Mouse (Mus musculus) layer of hippocampus, postnatal 14 days (tissue): ENCODE results near the gene Lnx1. TPM values are rescaled to one million over a fixed set of nuclear protein-coding genes. Genes with fewer than 3 reads are reported as not detected.

Experiments used
- DNase-seq, 2 experiments: peaks; one replicate each; pipeline ENCODE4 v3.0.0; 2021 to 2022; ENCODE audit warnings: low spot score in 2 of 2, mixed read lengths in 1 of 2
- long read RNA-seq, 2 experiments: library from polyadenylated mRNA; stranded (forward); transcript quantifications; one replicate each; pipeline ENCODE4 v2.0.0; 2021
- total RNA-seq, 2 experiments: library from RNA; stranded (reverse); gene quantifications; 2 replicates each; pipeline ENCODE4 v1.2.3; 2021

Gene Lnx1
- 10 to 100 TPM; 19.0 to 22.4 TPM for total RNA-seq
- long read RNA-seq, experiment 1, transcript Lnx1-205 (10 exons, 2,259 nt): major isoform, 14 of 30 reads
- long read RNA-seq, experiment 1, partial matches to known transcripts: 4 of 30 reads
- long read RNA-seq, experiment 1, other reads (novel, unspliced or antisense): 11 of 30 reads
- long read RNA-seq, experiment 2, transcript Lnx1-205 (10 exons, 2,259 nt): major isoform, 18 of 29 reads
- long read RNA-seq, experiment 2, partial matches to known transcripts: 2 of 29 reads
- long read RNA-seq, experiment 2, other reads (novel, unspliced or antisense): 9 of 29 reads

DNA sequence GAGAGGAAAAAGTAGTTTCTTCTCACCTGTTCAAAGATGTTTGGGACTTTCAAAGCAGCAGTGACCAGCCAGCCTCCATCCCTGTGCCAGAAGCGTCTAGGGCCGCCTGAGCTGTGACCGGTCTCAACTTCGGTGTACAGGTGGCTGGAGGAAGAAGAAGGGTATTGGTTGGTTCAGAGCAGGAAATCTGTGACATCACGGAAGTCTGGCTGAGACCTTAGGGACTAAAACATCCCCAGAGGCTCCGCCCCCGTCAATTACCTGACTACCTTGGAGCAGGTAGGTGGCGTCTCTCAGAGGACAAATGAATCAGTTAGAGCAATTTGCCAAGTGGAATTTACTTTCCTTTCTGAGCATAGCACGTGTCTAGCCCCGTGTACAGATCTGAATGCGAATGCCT lies at the start of gene Lnx1:
Lnx1 (minus strand) TSS at position 147 of the 400 bp plus-strand sequence.
- DNase-seq: no peak

GRCm38 (mm10) chr5:74750501-74750900 lies 47.8 kb upstream of the Lnx1 start:
- no peak for DNase-seq

- no peak for DNase-seq
Observed at GRCm38 (mm10) chr5:74747476-74747875, 44.8 kb upstream of the Lnx1 start.

DNA sequence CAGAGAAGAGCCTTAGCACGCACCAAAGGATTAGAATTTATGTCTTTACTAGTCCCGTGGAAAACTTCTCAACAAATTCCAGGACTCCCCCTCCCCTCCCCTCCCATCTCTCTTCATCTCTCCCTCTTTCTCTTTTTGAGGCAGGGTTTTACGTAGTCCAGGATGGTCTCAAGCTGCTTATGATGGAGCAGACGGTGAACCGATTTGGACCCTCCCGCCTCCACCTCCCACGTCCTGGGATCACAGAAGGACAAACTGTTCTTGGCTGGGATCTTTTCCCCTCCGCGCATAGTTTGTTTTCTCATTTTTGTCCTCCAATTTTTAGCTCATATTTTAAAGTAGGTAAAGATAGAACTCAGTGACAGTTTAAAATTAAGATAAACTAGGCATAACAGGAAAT lies 38.2 kb upstream of the Lnx1 start:
- peak in 1 of 2 experiments; percentile 24 for DNase-seq

DNA sequence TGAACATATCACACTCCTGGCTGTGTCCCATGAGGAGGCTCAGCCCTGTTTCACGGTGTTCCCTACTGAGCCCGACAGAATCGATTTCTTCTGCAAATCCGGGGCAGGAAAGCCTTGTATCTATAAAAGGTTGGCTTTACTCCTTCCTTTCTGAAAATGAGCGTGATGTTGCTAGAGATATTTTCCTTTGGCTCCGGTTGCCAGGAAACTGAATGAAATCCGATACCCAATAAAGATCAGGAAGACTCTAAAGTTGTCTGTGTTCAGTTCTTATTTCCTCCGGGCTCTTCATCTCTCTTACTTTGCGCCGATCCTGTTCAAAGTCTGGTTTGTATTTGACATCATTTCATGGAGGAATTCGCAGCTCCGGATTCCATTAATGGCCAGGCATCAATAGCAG lies 36.7 kb upstream of the Lnx1 start:
- peak in 1 of 2 experiments; percentile 12 for DNase-seq

- DNase-seq: no peak
Observed at GRCm38 (mm10) chr5:74738312-74738711, 35.6 kb upstream of the Lnx1 start.

- no peak for DNase-seq
Observed at GRCm38 (mm10) chr5:74733885-74734558, 31.3 kb upstream of the Lnx1 start.

DNA sequence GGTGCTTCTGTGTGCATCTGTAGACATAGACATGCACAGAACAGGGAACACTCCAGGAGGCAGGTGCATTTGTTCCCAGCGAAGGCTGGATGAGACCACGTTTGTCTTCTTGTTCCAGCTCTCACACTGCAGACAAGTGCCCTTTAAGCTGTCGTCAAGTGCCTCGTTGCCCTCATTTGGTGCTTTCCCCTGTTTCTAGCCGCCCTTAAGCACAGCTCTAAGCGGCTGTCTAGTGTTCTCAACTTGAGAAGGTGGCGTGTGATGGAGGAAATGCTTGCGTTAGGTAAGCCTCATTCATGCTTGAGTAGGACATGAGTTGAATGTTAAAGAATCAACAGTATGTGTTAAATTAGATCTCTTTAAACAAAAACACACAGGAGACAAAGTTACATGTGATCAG lies 29.9 kb upstream of the Lnx1 start:
- no peak for DNase-seq

- DNase-seq: no peak
Observed at GRCm38 (mm10) chr5:74730601-74731000, 27.9 kb upstream of the Lnx1 start.

- DNase-seq: no peak
Observed at GRCm38 (mm10) chr5:74729567-74729966, 26.9 kb upstream of the Lnx1 start.

GRCm38 (mm10) chr5:74728186-74728585 lies 25.5 kb upstream of the Lnx1 start:
- no peak for DNase-seq

- no peak for DNase-seq
Observed at GRCm38 (mm10) chr5:74727319-74727718, 24.6 kb upstream of the Lnx1 start.

GRCm38 (mm10) chr5:74725541-74725940 lies 22.8 kb upstream of the Lnx1 start:
- no peak for DNase-seq

DNA sequence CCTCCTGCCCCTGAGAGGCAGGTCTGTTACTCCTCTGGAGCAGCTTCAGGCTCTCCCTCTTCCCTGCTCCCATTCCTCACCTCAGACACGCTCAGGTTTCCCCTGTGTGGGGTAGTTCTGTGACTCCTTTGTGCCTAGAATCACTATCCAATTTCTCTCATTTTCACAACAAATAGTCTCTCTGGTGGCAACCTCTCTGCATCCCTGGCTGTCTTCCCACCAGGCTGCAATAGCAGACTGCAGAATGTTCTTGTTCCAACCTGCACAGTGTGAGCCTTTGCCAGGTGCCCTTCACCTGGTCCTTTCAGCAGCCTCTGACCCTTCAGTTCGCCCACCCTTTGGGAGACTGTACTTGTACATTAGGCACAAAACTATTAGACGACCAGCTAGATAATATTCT lies 19.1 kb upstream of the Lnx1 start:
- no peak for DNase-seq

DNA sequence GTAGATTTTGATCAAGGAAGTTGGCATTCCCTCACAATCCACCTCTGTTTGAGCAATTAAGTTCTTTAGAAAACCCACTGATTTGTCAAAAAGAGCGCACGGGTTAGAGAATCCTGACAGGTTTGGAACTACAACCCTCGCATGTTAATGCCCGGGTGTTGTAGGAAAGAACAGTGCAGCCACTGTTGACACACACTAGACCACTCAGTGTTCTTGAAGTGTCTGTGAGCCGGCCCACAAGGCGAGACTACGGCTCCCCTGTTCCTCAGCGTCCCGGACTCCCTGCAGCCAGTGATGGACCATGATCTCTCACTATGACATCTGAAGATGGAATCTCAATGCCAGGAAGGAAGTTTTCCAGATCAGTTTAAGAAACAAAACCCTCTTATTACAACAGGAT lies 17.9 kb upstream of the Lnx1 start:
- peak in 1 of 2 experiments; percentile 42 for DNase-seq

GRCm38 (mm10) chr5:74716165-74716564 lies 13.5 kb upstream of the Lnx1 start:
- DNase-seq: no peak

DNA sequence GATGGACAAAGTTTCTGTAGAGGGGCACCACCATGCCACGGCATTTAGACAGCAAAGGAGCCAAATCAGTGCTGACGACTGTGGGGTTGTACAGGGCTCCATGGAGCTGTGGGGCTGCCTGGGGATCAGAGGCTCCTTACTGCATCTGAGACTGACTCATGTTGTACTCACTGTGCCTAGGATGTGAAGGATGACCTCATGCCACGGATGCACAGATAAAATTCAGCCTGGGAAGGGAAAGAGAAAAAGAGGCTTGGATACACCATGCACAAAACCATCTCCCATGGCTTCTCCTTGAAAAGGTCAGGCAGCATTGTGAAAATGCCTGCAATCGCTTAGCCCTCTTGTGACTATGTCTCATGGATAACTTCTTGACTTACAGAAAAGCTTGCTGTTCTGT lies 10.1 kb upstream of the Lnx1 start:
- DNase-seq: no peak

DNA sequence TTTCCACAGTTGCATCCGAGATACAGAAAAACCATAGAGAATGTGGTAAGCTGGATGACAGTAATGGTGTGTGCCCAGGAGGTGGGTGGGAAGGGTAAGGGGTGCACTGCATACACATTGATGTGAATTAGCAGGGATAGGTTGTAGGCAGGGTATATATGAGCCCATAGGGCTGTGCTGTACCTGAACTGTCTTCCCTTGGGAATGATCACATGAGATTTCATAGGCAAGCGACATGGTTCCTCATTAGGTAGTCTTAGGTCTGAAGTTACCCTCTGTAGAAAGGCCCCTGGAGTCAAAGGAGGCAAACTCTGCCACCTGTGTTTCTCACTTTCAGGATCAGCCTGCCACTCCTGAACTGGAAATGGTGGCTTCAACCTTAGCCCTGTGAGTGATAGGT lies 9.3 kb upstream of the Lnx1 start:
- no peak for DNase-seq

GRCm38 (mm10) chr5:74711056-74711455 lies 8.3 kb upstream of the Lnx1 start:
- no peak for DNase-seq

- no peak for DNase-seq
Observed at GRCm38 (mm10) chr5:74710181-74710580, 7.5 kb upstream of the Lnx1 start.

DNA sequence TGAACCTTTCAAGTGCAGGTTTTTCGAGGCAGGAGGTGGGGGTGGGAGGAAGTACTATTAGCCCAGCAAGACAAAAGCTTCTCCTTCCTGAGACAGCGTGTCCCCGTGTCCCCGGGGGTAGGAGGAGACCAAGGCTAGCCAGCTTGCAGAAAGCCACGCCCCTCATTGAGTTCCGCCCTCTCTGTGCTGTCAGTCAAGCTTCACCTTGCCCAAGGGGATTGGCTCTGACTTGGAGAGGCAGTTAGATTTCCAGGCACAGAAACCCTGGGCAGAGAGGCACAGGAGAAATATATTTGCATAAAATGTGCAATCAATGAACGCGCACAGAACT lies 1.7 kb upstream of the Lnx1 start:
- DNase-seq: no peak

- DNase-seq: no peak
Observed at GRCm38 (mm10) chr5:74703741-74704459, 1.2 kb upstream of the Lnx1 start.
